In the genomic region with DNA sequence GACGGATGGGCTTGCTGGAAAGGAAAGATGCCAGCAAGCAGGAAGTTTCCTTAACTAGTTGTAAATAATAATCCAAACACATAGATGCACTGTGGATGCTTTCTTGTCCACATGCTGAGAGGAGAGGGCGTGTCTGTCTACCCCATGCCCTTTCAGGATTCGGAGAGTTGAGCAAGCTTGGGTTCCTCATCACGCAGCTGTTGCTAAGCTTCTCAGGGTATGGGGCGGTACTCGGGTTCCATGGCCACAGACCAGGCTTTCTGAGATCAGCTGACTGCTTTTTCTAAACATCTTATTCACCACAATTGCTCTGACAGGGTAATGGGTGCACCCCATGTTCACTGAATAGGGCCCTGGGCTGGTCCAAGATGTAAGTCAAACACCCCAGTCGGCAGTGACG, we compare ENCODE assay signal across 13 mouse cellular contexts.
A peak's percentile ranks its signal among the peaks of the same experiment; 100 is the strongest.
DNase-seq lines count a peak whose midpoint lies in the region; ATAC-seq and TF ChIP-seq lines count a peak whose summit lies in the region.
"Had no signal": no experiment of that assay in that cellular context is flagged by ENCODE, and none has a peak within 500 bp of the region (broad histone marks: within the 10 kb centered on the region; RNA-seq: fewer than 3 reads in every experiment).

No protein-coding gene starts in this region.

- TF ChIP-seq CTCF in heart, adult 2 months (IDR thresholded peaks at IDR 0.05): no peak
- TF ChIP-seq CTCF in lung, adult 2 months (IDR thresholded peaks at IDR 0.05; ENCODE audit: insufficient read depth, low read length): no peak

- no peak overlapping the region for H3K27ac ChIP-seq in heart, adult 2 months
- peak overlapping the region; percentile 34; the same call in 1 of the 2 replicates for H3K27ac ChIP-seq in lung, embryonic 16.5 days (ENCODE audit: low read length)
- H3K27ac ChIP-seq in limb, embryonic 10.5 days: peak overlapping the region; percentile 86
- H3K27ac ChIP-seq: forebrain, embryonic 15.5 days; heart, embryonic 15.5 days had no signal

- H3K4me2 ChIP-seq in lung, embryonic 16.5 days (ENCODE audit: low read depth, low read length): 0 out of 2 replicates have a peak overlapping the region, but pooled peaks have one; percentile 39

- intact Hi-C loops in heart, adult 2 months (cut with DNase I): loop anchor here (5.0 kb wide), 3 partner anchors 63 to 557 kb away; no protein-coding TSS in a partner anchor

- TF ChIP-seq EP300 in heart, adult 2 months (IDR thresholded peaks at IDR 0.05; ENCODE audit: insufficient read depth, low read depth, low read length): no peak

- 84% methylated on average over 8 of the region's 8 CpGs for WGBS in heart, adult 2 months
- 73% methylated on average over 8 of the region's 8 CpGs for WGBS in lung, embryonic 16.5 days
- 81% methylated on average over 8 of the region's 8 CpGs for WGBS in lung, adult 2 months
- 73% methylated on average over 8 of the region's 8 CpGs for WGBS in limb, embryonic 10.5 days

- DNase-seq in heart, adult 11 months: peak; percentile 95
- DNase-seq in heart, adult 2 months: no peak
- DNase-seq in lung, adult 2 months: no peak
- no peak for DNase-seq in limb, embryonic 10.5 days (ENCODE audit: low spot score)
- no peak for DNase-seq in frontal cortex, postnatal 14 days (ENCODE audit: low spot score in 2 of 2)
- no peak for DNase-seq in frontal cortex, adult 2 months (ENCODE audit: extremely low spot score in 1 of 2, low spot score in 1 of 2)
- DNase-seq: adrenal gland, adult 8-10 months; cerebellum, adult 11-12 months had no signal

- peaks cover 7% of the 10 kb centered on the region for H3K4me1 ChIP-seq in heart, adult 2 months (ENCODE audit: control insufficient read depth, insufficient read depth, low read length)
- H3K4me1 ChIP-seq in lung, embryonic 16.5 days (replicated peaks; ENCODE audit: control insufficient read depth, insufficient read depth, low read length): peaks cover 22% of the 10 kb centered on the region
- H3K4me1 ChIP-seq in lung, adult 2 months (ENCODE audit: control insufficient read depth, insufficient read depth, low read length): peaks cover 5% of the 10 kb centered on the region; the same call in 1 of the 2 replicates
- peaks cover 66% of the 10 kb centered on the region for H3K4me1 ChIP-seq in limb, embryonic 10.5 days

- H3K9me3 ChIP-seq in lung, embryonic 16.5 days (ENCODE audit: control insufficient read depth, low read length): 0 out of 2 replicates have a peak, but pooled peaks cover 3% of the 10 kb centered on the region
- H3K9me3 ChIP-seq in limb, embryonic 10.5 days (replicated peaks): no peaks in the 10 kb centered on the region
- H3K9me3 ChIP-seq: embryonic facial prominence, embryonic 12.5 days; forebrain, embryonic 15.5 days; heart, embryonic 15.5 days had no signal

- no peaks in the 10 kb centered on the region for H3K79me2 ChIP-seq in heart, adult 2 months (replicated peaks; ENCODE audit: control insufficient read depth, insufficient read depth, low read length)

- no peaks in the 10 kb centered on the region for H3K27me3 ChIP-seq in heart, adult 2 months (ENCODE audit: control insufficient read depth, insufficient read depth, low read length)
- no peaks in the 10 kb centered on the region for H3K27me3 ChIP-seq in lung, embryonic 16.5 days (ENCODE audit: control insufficient read depth, insufficient read depth, low read depth, low read length)
- H3K27me3 ChIP-seq in limb, embryonic 10.5 days (ENCODE audit: low read depth, poor library complexity, severe bottlenecking): peaks cover 10% of the 10 kb centered on the region
- H3K27me3 ChIP-seq: embryonic facial prominence, embryonic 12.5 days; forebrain, embryonic 15.5 days; heart, embryonic 15.5 days had no signal

- peaks cover 3% of the 10 kb centered on the region for H3K36me3 ChIP-seq in heart, adult 2 months (ENCODE audit: control insufficient read depth, insufficient read depth, low read length)
- H3K36me3 ChIP-seq in lung, embryonic 16.5 days (ENCODE audit: control insufficient read depth, insufficient read depth, low read length): no peaks in the 10 kb centered on the region
- no peaks in the 10 kb centered on the region for H3K36me3 ChIP-seq in limb, embryonic 10.5 days
- H3K36me3 ChIP-seq: embryonic facial prominence, embryonic 12.5 days; forebrain, embryonic 15.5 days; heart, embryonic 15.5 days had no signal

- TF ChIP-seq POLR2A in heart, adult 2 months (IDR thresholded peaks at IDR 0.05; ENCODE audit: insufficient read depth, low read depth, low read length): no peak
- TF ChIP-seq POLR2A in lung, adult 2 months (IDR thresholded peaks at IDR 0.05; ENCODE audit: borderline replicate concordance, extremely low read depth, low read depth, low read length): no peak

- ATAC-seq in lung, embryonic 16.5 days (ENCODE audit: low read depth): no peak
- ATAC-seq in monocyte, adult 5-6 weeks (replicated peaks; ENCODE audit: insufficient number of reproducible peaks, low FRiP score, low TSS enrichment, poor library complexity, severe bottlenecking): peak; percentile 94
- ATAC-seq: forebrain, embryonic 15.5 days had no signal

- H3K4me3 ChIP-seq in heart, adult 2 months: no peak overlapping the region
- no peak overlapping the region for H3K4me3 ChIP-seq in lung, embryonic 16.5 days (ENCODE audit: low read length)
- no peak overlapping the region for H3K4me3 ChIP-seq in lung, adult 2 months (replicated peaks; ENCODE audit: extremely low read depth, low read depth, low read length)
- H3K4me3 ChIP-seq in limb, embryonic 10.5 days: peak overlapping the region; percentile 27
- H3K4me3 ChIP-seq: embryonic facial prominence, embryonic 12.5 days; forebrain, embryonic 15.5 days had no signal

- H3K9ac ChIP-seq in heart, adult 2 months (ENCODE audit: low read depth, low read length): no peak overlapping the region
- no peak overlapping the region for H3K9ac ChIP-seq in lung, embryonic 16.5 days (ENCODE audit: low read length)
- H3K9ac ChIP-seq: embryonic facial prominence, embryonic 12.5 days; forebrain, embryonic 15.5 days had no signal
